Mouse (Mus musculus): ENCODE data around the gene Shank2.

DNA sequence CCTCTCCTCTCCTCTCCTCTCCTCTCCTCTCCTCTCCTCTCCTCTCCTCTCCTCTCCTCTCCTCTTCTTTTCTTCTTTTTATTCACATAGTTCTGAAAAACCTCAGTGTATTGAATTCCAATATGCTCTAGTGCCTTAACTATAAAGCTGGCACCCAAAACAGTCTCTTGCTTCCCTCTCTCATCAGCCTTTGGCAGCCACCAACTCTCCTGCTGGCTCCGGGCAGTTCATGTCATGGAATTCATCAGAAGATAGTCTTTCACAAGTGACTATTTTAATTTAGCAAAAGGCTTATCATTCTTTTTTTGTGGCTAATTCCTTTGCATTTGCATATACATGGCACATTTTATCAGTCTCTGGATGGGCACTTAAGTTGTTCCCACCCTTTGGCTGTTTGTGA, 203.4 kb downstream of the Shank2 start:
- TF ChIP-seq POLR2A (IDR thresholded peaks at IDR 0.05; ENCODE audit: insufficient read depth, low read depth, low read length) (no peak), CTCF (IDR thresholded peaks at IDR 0.05) (no peak)

All from heart, adult 2 months (tissue).